Mouse (Mus musculus): ENCODE results near the gene Kifc1.
"Not testable (repeated sequence)": the region's sequence is repeated elsewhere in the genome, so short reads cannot be mapped to it uniquely, and the experiment has no call there.

The Kifc1 gene

GRCm38 (mm10) chr17:33919351-33920281, 29.2 kb upstream of the Kifc1 start:
- no peak for DNase-seq (ENCODE audit: low read depth, low spot score)

- DNase-seq (ENCODE audit: low read depth, low spot score): no peak
These were observed 28.1 kb upstream of the Kifc1 start for GRCm38 (mm10) chr17:33918293-33919203.

GRCm38 (mm10) chr17:33917656-33918292, 27.3 kb upstream of the Kifc1 start:
- no peak for DNase-seq (ENCODE audit: low read depth, low spot score)

DNA sequence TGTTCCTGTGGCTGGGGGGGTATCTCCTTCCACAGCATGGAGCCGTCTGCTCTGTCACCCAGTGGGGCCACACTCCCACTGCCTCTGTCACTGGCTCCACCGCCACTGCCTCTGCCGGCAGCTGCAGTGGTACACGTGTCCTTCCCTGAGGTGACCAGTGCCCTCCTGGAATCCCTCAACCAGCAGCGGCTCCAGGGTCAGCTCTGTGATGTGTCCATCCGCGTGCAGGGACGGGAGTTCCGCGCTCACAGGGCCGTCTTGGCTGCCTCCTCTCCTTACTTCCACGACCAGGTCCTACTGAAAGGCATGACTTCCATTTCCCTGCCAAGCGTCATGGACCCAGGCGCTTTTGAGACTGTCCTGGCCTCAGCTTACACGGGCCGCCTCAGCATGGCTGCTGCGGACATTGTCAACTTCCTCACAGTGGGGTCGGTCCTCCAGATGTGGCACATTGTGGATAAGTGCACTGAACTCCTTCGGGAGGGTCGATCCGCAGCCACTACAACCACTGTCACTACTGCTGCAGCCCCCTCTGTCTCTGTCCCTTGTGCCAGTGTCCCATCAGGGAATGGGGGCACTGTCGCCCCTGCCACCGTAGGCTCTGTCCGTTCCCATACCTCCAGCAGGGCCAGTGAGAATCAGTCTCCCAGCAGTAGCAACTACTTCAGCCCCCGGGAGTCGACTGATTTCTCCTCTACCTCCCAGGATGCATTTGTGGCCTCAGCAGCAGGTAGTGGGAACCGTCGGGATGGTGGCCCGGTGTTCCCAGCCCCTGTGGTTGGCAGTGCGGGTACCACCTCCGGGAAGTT, 26.6 kb upstream of the Kifc1 start:
- DNase-seq (ENCODE audit: low read depth, low spot score): no peak

DNA sequence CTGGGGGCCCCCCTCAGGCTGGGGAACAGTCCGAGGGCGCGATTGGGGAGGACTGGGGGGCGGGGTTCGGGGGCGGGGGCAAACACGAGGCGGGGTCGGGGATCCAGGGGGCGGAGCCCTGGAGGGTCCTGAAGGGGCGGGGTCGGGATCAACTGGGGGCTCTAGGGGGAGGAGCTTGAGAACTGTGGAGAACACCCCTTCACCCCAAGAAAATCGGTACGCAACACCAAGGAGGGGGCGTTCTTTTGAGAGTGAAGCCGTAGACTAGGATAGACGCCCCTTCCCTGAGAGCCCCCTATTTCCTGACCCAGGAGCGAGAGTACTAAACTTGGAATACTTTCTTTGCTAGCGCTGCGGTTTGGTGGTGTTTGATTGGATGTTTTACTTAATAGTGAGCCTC, 25.8 kb upstream of the Kifc1 start:
- peak; percentile 61 for DNase-seq (ENCODE audit: low read depth, low spot score)

DNA sequence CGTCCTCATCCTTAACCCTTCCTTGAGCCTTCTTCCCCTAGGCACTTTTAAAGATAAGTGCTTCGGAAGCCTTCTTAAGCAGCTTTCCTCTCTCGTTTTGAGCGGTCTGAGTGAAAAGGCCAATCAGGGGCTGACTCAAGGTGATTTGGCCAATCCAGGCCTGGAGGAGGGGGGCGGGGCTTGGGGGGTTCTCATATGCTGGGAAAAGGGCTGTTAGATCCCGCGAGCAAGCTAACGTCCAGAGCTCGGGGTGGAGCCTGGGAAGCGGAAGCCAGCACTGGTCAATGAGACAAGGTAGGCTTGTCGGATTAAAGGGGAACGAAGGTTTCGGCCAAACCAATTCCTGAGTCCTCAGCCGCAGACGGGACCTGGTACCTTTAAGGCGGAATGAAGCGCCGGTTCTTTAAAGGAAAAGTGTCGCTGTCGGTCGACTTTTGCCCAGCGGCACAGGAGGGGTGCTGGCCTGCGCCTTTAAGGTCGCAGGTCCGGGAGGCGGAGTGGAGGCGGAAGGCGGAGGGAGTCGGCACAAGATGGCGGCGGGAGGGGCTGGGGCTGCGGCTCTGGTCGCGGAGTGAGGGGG, 25.3 kb upstream of the Kifc1 start, which contains the start of the genes Tapbp and Zbtb22:
TSS of gene Tapbp (plus strand) at position 229 of the 580 bp plus-strand sequence.
TSS of gene Zbtb22 (plus strand) at position 234 of the 580 bp plus-strand sequence.
- peak; percentile 97 for DNase-seq (ENCODE audit: low read depth, low spot score)

DNA sequence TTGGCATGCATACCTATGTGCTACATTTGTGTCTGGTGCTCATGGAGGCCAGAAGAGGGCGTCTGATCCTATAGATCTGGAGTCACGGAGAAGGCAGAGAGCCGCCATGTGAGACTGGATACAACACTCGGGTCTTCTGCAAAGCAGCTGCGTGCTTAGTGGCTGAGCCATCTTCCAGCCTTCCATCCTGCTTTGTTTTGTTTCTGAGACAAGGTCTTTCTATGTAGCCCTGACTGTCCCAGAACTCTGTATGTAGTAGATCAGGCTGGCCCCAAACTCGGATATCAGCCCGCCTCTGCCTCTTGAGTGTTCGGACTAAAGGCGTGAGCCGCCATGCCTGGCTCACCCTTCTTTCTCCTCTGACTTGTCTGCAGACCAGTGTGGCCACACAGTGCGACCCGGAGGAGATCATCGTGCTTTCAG, 24.5 kb upstream of the Kifc1 start:
- DNase-seq (ENCODE audit: low read depth, low spot score): no peak

DNA sequence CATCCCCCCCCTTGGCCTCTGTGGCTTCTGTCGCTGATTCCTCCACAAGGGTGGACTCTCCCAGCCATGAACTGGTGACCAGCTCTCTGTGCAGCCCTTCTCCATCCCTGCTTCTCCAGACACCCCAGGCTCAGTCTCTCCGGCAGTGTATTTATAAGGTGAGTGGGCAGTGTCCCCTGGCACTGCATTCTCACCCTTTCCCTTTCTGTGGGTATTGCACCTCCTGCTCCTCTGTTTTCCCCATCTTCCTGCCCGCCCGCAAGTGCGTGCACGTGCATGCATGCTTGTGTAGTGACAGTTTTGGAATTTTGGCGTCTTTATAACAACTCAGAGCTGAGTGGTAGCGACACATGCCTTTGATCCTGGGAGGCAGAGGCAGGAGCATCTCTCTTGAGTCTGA, 23.4 kb upstream of the Kifc1 start:
- DNase-seq (ENCODE audit: low read depth, low spot score): no peak

GRCm38 (mm10) chr17:33913264-33913663, 22.8 kb upstream of the Kifc1 start:
- DNase-seq (ENCODE audit: low read depth, low spot score): no peak

GRCm38 (mm10) chr17:33911813-33912414, 21.5 kb upstream of the Kifc1 start:
- no peak for DNase-seq (ENCODE audit: low read depth, low spot score)

DNA sequence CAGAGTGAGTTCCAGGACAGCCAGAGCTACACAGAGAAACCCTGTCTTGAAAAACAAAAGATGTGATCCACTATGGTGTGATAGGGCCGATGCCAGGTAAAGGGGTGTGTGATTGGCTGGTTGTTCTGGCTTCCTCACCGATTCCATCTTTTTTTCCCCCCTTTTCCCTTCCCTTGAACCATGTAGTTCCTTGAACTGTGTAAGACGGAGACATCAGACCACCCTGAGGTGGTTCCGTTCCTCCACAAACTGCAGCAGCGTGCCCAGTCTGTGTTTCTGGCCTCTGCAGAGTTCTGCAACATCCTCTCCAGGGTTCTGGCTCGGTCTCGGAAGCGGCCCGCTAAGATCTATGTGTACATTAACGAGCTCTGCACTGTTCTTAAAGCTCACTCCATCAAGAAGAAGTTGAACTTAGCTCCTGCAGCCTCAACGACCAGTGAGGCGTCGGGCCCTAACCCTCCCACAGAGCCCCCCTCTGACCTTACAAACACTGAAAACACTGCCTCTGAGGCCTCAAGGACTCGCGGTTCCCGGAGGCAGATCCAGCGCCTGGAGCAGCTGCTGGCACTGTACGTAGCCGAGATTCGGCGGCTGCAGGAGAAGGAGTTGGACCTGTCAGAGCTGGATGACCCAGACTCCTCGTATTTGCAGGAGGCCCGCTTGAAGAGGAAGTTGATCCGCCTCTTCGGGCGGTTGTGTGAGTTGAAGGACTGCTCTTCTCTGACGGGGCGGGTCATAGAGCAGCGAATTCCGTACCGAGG, 20.8 kb upstream of the Kifc1 start:
- no peak for DNase-seq (ENCODE audit: low read depth, low spot score)

DNA sequence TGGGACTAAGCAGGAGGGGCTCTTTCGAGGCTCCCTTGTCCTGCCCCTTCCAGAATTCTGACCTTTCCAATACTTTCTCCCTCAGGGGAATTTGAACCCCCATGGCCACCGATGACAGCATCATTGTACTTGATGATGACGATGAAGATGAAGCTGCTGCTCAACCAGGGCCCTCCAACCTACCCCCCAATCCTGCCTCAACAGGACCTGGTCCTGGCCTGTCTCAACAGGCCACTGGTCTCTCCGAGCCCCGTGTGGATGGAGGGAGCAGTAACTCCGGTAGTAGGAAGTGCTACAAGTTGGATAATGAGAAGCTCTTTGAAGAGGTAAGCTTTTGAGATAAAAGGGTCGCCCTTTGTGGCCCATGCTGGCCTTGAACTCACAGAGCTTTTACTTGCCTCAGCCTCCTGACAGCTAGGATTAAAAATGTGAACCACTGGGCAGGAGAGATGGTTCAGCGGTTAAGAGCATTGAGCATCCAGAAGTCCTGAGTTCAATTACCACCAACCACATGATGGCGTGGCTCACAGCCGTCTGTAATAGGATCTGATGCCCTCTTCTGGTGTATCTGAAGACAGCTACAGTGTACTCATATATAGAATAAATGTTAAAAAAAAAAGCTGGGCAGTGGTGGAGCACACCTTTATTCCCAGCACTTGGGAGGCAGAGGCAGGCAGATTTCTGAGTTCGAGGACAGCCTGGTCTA, 20.0 kb upstream of the Kifc1 start:
- DNase-seq (ENCODE audit: low read depth, low spot score): no peak

DNA sequence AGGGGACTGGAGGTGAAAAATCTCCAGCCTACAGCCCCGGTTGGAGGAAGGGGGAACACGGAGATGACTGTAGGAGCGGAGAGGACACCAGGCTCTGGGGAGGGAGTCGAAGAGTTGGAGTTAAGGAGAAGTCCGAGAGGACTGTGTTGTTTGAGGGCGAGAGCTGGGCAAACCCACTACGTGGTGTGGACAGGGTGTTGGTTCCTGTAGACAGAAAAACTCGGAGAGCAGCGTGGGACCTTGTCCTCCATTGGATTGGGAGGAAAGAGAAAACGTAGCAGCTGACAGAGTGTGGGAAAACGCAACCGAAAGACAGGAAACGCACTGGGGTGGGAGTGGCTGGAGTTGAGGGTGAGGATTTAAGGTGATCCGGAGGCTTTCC, 19.4 kb upstream of the Kifc1 start:
- no peak for DNase-seq (ENCODE audit: low read depth, low spot score)

DNA sequence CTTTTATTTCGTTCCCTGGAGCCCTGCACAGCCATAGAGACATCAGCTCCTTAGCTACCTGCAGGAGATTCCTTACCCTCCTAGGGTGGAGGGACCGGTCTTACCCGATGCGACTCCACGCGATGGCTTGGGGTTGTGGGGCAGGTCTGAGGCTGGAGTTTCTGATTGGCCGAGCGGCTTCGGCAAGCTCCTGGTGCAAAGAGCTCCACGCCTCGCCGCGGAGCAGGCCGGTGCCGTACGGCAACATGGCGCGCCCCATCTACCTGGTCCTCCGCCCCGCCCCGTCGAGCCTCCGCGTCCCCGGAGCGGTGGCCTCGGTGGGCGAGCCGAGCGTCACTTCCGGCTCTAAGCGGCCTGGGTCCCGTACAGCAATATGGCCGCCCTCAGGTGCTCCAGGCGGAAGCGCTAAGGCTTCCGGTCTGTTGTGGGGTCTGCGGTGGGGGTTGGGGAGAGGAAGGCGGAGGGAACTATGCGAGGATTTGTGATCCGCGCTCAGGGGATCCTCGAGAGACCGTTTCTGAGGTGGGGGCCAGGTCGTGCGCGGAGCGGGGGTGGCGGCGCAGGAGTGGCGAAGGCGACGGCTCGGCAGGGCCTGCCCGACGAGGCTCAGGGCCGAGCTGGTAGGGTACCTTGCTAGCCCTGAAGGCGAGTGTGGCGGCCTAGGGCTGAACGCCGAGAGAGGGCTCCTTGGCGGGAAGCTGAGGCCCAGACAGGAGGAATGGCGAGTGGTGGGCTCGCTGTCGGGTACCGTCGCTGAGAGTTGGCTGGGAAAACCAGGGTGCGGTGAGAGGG, 18.8 kb upstream of the Kifc1 start, which contains the start of gene Daxx:
TSS of gene Daxx (plus strand) at position 338 of the 792 bp plus-strand sequence.
- DNase-seq (ENCODE audit: low read depth, low spot score): peak; percentile 96

DNA sequence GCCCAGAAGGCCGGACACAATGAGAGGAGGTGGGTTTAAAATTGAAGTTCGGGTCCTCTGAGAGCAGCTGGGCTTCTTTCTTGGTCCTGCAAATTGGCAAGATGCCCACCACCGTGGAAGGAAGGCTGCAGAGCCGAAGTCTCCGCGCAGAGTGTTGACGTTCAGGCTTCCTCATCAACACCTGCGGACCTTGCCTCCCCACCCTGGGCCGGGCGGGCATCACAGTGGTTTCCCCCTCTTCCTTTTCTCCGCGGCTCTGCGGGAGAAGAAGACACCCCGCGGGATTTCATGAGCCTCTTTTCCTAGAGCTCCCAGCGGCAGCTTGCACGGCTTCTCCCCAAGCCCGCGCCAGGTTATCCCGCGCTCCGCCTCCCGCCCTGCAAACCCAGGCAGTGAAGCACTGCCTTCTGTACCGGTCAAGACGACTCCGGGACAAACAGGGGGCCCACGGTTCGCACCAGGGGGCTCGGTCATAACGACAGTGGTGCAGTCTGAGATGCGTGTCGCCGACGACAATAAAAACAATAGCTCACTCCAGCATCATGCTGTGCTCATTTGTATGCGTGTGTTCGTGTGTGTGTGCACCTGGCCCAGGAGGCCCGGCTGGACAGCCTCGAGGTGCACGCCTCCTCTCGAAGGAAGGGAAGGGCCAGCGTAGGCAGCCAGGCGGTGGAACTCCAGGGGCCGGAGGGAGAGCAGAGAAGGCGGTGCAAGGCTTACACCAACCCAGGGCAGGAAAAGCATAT, 18.0 kb upstream of the Kifc1 start:
- no peak for DNase-seq (ENCODE audit: low read depth, low spot score)

DNA sequence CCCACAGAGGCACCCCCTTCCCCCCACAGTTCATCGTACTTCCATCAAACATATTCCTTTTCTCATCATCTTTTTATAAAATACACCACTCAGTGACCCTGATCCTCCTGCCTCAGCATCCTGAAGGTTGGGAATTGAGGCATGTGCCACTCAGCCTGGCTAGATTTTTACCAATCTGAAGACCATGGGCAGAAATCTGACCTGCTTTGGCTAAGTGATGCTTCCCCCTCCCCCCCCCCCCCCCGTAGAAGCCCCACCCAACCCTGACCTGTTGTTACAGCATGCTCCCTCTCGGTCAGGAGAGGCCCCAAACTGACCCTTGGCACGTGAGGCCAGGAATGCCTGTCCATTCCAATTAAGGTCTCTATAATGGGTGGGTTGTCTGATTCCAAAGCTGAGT, 14.4 kb upstream of the Kifc1 start, which contains the start of gene Platr17:
TSS of gene Platr17 (plus strand) at position 301 of the 400 bp plus-strand sequence.
- DNase-seq (ENCODE audit: low read depth, low spot score): not testable (repeated sequence)

Measured in embryo, embryonic 11.5 days (tissue).